Mouse (Mus musculus): Measurements from ENCODE around the gene Sgcg. TPM values are rescaled to one million over a fixed set of nuclear protein-coding genes. Genes with fewer than 3 reads are reported as not detected.

The Sgcg gene
- polyA plus RNA-seq, 1 experiment = 1.1 TPM

- no peaks in the 10 kb centered on the region for H3K27me3 ChIP-seq (ENCODE audit: control insufficient read depth, insufficient read depth, low read length)
- TF ChIP-seq CTCF (IDR thresholded peaks at IDR 0.05; ENCODE audit: borderline replicate concordance, insufficient read depth, low read depth, low read length) (no peak), POLR2A (IDR thresholded peaks at IDR 0.05; ENCODE audit: borderline replicate concordance, insufficient read depth, low read length) (no peak)
- H3K4me1 ChIP-seq (ENCODE audit: control insufficient read depth, insufficient read depth, low read length) = peaks cover 23% of the 10 kb centered on the region
- DNase-seq = no peak
- no peak overlapping the region for H3K4me3 ChIP-seq (replicated peaks; ENCODE audit: insufficient read depth, low read depth, low read length)
- WGBS = 83% methylated on average over 1 of the region's 1 CpGs
- H3K27ac ChIP-seq (ENCODE audit: insufficient read depth, low read length) = no peak overlapping the region
Observed at GRCm38 (mm10) chr14:61226151-61226550, 32.1 kb downstream of the Sgcg start.

- 56% methylated on average over 5 of the region's 5 CpGs for WGBS
- DNase-seq = peak in 1 of 2 experiments; percentile 28
- Histone ChIP-seq H3K27ac (ENCODE audit: insufficient read depth, low read length) (no peak overlapping the region), H3K4me3 (replicated peaks; ENCODE audit: insufficient read depth, low read depth, low read length) (no peak overlapping the region), H3K4me1 (ENCODE audit: control insufficient read depth, insufficient read depth, low read length) (peaks cover 23% of the 10 kb centered on the region), H3K27me3 (ENCODE audit: control insufficient read depth, insufficient read depth, low read length) (no peaks in the 10 kb centered on the region)
- no peak for TF ChIP-seq POLR2A (IDR thresholded peaks at IDR 0.05; ENCODE audit: borderline replicate concordance, insufficient read depth, low read length)
- no peak for TF ChIP-seq CTCF (IDR thresholded peaks at IDR 0.05; ENCODE audit: borderline replicate concordance, insufficient read depth, low read depth, low read length)
Observed at GRCm38 (mm10) chr14:61224387-61225077, 33.8 kb downstream of the Sgcg start.

DNA sequence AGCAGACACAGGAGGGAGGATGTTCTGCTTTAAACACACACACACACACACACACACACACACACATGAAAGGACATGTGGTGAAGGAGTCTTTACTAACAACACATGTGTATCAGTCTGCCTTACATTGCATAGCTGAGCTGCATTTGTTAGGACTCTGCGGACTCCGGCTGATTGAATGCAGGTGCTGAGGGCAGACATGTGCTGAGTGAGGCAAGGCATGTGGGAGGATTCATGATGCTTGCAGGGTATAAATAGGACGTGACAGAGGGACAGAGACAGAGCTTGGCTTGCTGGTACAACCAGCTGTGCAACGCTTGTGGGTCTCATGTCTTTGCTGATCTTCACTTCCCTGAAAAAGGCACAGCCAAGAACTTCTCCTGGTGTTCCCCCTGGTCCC lies 34.5 kb downstream of the Sgcg start:
- WGBS = 83% methylated on average over 4 of the region's 4 CpGs
- Histone ChIP-seq H3K4me3 (replicated peaks; ENCODE audit: insufficient read depth, low read depth, low read length) (no peak overlapping the region), H3K27ac (ENCODE audit: insufficient read depth, low read length) (no peak overlapping the region), H3K27me3 (ENCODE audit: control insufficient read depth, insufficient read depth, low read length) (no peaks in the 10 kb centered on the region), H3K4me1 (ENCODE audit: control insufficient read depth, insufficient read depth, low read length) (peaks cover 23% of the 10 kb centered on the region)
- TF ChIP-seq CTCF (IDR thresholded peaks at IDR 0.05; ENCODE audit: borderline replicate concordance, insufficient read depth, low read depth, low read length) (no peak), POLR2A (IDR thresholded peaks at IDR 0.05; ENCODE audit: borderline replicate concordance, insufficient read depth, low read length) (no peak)
- DNase-seq = no peak

DNA sequence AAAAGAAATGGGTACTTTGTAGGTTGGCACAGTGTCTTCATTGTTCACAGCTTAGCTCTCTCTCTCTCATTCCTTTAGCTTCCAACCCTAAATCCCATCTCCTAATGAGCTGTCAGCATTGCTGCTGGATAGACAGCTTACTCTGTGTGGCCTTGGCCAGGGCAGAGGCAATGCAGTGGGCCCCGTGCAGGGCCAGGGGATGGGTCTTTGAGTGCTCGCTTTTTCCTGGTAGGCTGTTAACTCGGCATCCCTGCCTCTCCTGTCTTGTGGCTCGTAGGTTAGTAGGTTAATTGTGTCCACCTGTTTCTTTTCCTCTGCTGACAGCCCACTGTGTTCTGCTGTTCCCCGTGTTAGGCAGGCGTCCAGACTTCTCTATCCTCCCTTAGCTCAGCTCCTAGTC lies 35.8 kb downstream of the Sgcg start:
- H3K4me1 ChIP-seq (ENCODE audit: control insufficient read depth, insufficient read depth, low read length) = peaks cover 23% of the 10 kb centered on the region
- no peaks in the 10 kb centered on the region for H3K27me3 ChIP-seq (ENCODE audit: control insufficient read depth, insufficient read depth, low read length)
- H3K27ac ChIP-seq (ENCODE audit: insufficient read depth, low read length) = no peak overlapping the region
- H3K4me3 ChIP-seq (replicated peaks; ENCODE audit: insufficient read depth, low read depth, low read length) = no peak overlapping the region
- TF ChIP-seq POLR2A (IDR thresholded peaks at IDR 0.05; ENCODE audit: borderline replicate concordance, insufficient read depth, low read length) (no peak), CTCF (IDR thresholded peaks at IDR 0.05; ENCODE audit: borderline replicate concordance, insufficient read depth, low read depth, low read length) (no peak)
- WGBS = 32% methylated on average over 6 of the region's 6 CpGs
- peak in 1 of 2 experiments; percentile 14 for DNase-seq

DNA sequence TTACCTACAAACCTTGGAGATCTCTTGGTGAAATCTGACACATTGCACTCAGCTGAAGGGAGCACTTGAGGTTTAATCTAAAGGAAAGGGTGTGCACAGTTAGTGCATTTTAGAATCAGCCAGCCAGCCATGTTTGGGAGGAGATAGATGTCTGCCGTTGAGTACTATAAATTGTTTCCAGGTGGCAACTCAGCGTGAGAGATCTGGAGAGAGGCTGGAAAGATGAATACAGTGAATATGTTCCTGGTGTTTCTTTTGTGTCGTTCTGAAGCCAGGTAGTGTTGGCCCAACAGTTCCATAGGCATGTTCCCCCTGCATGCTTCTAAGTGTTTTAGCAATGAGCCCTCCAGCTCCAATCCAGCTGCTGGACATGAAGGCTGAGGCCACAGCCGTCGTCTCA lies 37.1 kb downstream of the Sgcg start:
- no peak overlapping the region for H3K27ac ChIP-seq (ENCODE audit: insufficient read depth, low read length)
- no peak for TF ChIP-seq CTCF (IDR thresholded peaks at IDR 0.05; ENCODE audit: borderline replicate concordance, insufficient read depth, low read depth, low read length)
- no peak for TF ChIP-seq POLR2A (IDR thresholded peaks at IDR 0.05; ENCODE audit: borderline replicate concordance, insufficient read depth, low read length)
- H3K27me3 ChIP-seq (ENCODE audit: control insufficient read depth, insufficient read depth, low read length) = no peaks in the 10 kb centered on the region
- H3K4me3 ChIP-seq (replicated peaks; ENCODE audit: insufficient read depth, low read depth, low read length) = no peak overlapping the region
- peaks cover 23% of the 10 kb centered on the region for H3K4me1 ChIP-seq (ENCODE audit: control insufficient read depth, insufficient read depth, low read length)
- peak; percentile 37 to 71 for DNase-seq
- WGBS = 34% methylated on average over 5 of the region's 5 CpGs

DNA sequence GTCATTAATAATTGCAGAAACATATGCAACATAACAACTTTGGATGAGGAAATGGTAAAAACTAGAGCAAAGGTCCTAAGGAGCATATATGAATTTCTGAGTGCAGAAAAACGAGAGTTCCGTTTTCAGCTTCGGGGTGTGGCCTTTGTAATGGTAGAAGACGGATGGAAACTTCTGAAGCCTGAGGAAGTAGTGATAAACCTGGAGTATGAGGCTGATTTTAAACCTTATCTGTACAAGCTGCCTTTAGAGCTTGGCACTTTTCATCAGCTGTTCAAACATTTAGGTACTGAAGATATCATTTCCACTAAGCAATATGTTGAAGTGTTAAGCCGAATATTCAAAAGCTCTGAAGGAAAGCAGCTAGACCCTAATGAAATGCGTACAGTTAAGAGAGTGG lies 46.5 kb downstream of the Sgcg start:
- 98% methylated on average over 6 of the region's 6 CpGs for WGBS
- no peak for DNase-seq
- Histone ChIP-seq H3K4me3 (replicated peaks; ENCODE audit: insufficient read depth, low read depth, low read length) (no peak overlapping the region), H3K27me3 (ENCODE audit: control insufficient read depth, insufficient read depth, low read length) (no peaks in the 10 kb centered on the region), H3K27ac (ENCODE audit: insufficient read depth, low read length) (no peak overlapping the region), H3K4me1 (ENCODE audit: control insufficient read depth, insufficient read depth, low read length) (no peaks in the 10 kb centered on the region)
- TF ChIP-seq POLR2A (IDR thresholded peaks at IDR 0.05; ENCODE audit: borderline replicate concordance, insufficient read depth, low read length) (no peak), CTCF (IDR thresholded peaks at IDR 0.05; ENCODE audit: borderline replicate concordance, insufficient read depth, low read depth, low read length) (no peak)

DNA sequence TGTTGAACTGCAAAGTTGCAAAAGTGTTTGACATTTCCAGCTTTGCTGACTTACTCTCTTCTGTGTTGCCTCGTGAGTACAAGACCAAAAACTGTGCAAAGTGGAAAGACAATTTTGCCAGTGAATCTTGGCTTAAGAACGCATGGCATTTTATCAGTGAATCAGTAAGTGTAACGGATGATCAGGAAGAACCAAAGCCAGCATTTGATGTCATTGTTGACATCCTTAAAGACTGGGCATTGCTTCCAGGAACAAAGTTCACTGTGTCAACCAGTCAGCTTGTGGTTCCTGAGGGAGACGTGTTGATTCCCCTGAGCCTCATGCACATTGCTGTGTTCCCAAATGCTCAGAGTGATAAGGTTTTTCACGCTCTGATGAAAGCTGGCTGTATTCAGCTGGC lies 48.2 kb downstream of the Sgcg start:
- TF ChIP-seq CTCF (IDR thresholded peaks at IDR 0.05; ENCODE audit: borderline replicate concordance, insufficient read depth, low read depth, low read length) = no peak
- TF ChIP-seq POLR2A (IDR thresholded peaks at IDR 0.05; ENCODE audit: borderline replicate concordance, insufficient read depth, low read length) = no peak

DNA sequence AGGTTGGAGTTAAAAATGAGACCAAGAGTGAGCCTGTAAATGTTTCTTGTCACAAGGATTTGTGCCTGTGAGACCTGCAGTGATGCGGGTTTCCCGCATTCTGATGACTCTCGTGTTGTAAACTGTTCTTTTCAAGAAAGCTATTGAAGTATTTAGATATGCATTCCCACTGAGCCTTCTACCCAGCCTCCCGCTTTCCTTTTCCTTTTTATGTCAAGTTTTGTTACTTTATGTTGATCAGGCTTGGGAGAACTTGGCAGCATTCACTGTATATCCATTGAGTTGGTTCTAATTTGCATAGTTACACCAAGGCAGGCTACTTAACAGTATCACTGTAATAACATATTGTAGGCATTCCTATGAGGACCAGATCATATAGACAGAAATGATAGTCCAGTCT lies 63.9 kb downstream of the Sgcg start:
- Histone ChIP-seq H3K27me3 (ENCODE audit: control insufficient read depth, insufficient read depth, low read length) (no peaks in the 10 kb centered on the region), H3K4me1 (ENCODE audit: control insufficient read depth, insufficient read depth, low read length) (no peaks in the 10 kb centered on the region), H3K4me3 (replicated peaks; ENCODE audit: insufficient read depth, low read depth, low read length) (no peak overlapping the region), H3K27ac (ENCODE audit: insufficient read depth, low read length) (no peak overlapping the region)
- DNase-seq = no peak
- 63% methylated on average over 4 of the region's 4 CpGs for WGBS
- TF ChIP-seq CTCF (IDR thresholded peaks at IDR 0.05; ENCODE audit: borderline replicate concordance, insufficient read depth, low read depth, low read length) (no peak), POLR2A (IDR thresholded peaks at IDR 0.05; ENCODE audit: borderline replicate concordance, insufficient read depth, low read length) (no peak)

More for the DNA sequence above, 48.2 kb downstream of the Sgcg start:
- WGBS = 88% methylated on average over 5 of the region's 5 CpGs
- Histone ChIP-seq H3K27me3 (ENCODE audit: control insufficient read depth, insufficient read depth, low read length) (no peaks in the 10 kb centered on the region), H3K4me3 (replicated peaks; ENCODE audit: insufficient read depth, low read depth, low read length) (no peak overlapping the region), H3K27ac (ENCODE audit: insufficient read depth, low read length) (no peak overlapping the region), H3K4me1 (ENCODE audit: control insufficient read depth, insufficient read depth, low read length) (no peaks in the 10 kb centered on the region)
- no peak for DNase-seq

Measured in cerebellum, adult 2 months (tissue).